Mouse (Mus musculus): ENCODE data around the gene Pou2f3.

DNA sequence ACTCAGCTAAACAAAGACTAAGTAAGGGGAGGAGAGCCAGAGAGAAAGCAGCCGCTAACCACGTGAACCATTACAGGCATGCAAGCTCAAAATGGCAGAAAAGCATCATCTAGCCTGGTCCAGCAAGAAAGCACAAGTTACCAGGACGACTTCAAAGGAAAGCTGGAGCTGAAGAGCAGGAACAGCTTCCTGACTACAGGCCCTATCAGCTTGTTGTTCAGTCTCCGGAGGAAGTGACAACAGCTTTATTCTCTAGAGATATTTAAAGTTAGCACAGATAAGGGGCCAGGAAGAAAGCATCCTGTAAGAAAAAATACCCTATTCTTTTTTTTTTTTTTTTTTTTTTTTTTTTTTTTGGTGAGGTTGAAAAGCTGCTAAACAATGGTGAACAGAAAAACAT, 111.2 kb downstream of the Pou2f3 start:
- TF ChIP-seq CTCF (IDR thresholded peaks at IDR 0.05) (no peak), POLR2A (IDR thresholded peaks at IDR 0.05; ENCODE audit: insufficient read depth, low read depth, low read length) (peak; percentile 33; the same call in 1 of the 2 replicates)

All from heart, adult 2 months (tissue).